Mouse (Mus musculus): ENCODE measurements around the gene Rapgef2. TPM values are rescaled to one million over a fixed set of nuclear protein-coding genes. Genes with fewer than 3 reads are reported as not detected.
"Not testable (repeated sequence)": the region's sequence is repeated elsewhere in the genome, so short reads cannot be mapped to it uniquely, and the experiment has no call there.

The Rapgef2 gene
- polyA plus RNA-seq, 1 experiment from 2014 or later = 9.2 TPM

DNA sequence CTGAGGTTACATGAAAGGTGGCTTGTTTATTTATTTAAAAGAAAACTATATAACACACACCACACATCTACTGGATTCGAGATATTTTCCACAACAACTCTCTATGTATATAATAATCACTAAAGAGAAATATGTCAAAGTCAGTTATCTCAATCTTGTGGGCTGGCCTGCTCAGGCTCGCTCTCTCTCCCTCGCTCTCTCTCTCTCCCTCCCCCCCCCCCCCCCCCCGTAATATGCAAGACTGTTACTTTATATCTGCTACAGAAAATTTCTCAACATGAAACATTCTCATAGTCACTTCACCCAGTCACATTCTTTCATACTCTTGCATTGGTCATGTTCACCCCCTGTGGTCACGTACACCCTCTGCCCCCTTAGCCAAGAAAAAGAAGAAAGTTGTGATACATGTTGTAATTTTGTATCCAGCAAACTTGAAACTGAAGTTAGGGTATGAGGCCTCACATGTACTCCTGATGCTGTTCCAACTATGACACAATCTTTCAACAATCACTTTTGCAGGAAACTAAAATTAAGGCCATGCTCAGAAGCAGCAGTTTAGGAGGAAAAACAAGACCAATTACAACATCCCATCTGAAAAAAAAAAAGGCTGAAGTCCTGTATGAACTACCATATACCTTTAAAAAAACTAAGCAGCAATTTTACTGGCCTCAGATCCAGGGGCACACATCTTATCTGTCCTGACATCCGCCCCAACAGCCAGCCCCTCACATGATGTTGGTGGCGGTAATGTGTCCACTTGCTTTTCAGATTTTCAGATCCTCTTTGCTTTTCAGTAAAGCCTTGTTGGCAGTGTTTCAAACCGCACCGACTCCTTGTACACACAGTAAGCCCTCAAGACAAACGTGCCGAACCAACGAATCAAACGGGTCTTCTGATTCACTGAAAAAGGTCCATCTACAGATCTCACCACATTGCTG, 52.6 kb downstream of the Rapgef2 start:
- Histone ChIP-seq H3K9ac (no peak overlapping the region), H3K4me2 (no peak overlapping the region), H3K4me1 (replicated peaks) (peaks cover 36% of the 10 kb centered on the region), H3K4me3 (no peak overlapping the region), H3K27me3 (replicated peaks) (no peaks in the 10 kb centered on the region), H3K9me3 (replicated peaks) (no peaks in the 10 kb centered on the region), H3K36me3 (no peaks in the 10 kb centered on the region), H3K27ac (ENCODE audit: poor library complexity, severe bottlenecking) (no peak overlapping the region)
- ATAC-seq (ENCODE audit: insufficient number of reproducible peaks, low FRiP score) = no peak
- 58% methylated on average over 13 of the region's 13 CpGs for WGBS

DNA sequence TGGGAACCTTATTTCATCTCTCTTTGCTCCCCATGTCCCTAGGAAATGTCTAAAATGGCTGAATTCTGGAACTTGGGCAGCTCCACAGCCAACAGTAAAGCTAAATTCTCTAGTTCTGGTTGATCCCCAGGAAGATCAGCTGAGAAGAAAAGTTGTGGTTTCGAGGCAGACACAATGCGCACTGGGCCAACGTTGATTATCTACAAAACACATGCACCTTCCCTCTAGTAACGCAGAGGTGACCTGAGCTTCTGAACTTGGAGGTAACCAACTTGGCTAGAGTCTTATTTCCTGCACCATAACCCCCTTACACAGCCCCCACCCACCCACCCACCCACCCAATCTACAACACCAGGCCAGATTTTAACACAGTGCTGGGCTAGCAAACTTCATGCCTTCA, 55.6 kb downstream of the Rapgef2 start:
- H3K9ac ChIP-seq = no peak overlapping the region
- 85% methylated on average over 4 of the region's 4 CpGs for WGBS
- ATAC-seq (ENCODE audit: insufficient number of reproducible peaks, low FRiP score) = no peak

DNA sequence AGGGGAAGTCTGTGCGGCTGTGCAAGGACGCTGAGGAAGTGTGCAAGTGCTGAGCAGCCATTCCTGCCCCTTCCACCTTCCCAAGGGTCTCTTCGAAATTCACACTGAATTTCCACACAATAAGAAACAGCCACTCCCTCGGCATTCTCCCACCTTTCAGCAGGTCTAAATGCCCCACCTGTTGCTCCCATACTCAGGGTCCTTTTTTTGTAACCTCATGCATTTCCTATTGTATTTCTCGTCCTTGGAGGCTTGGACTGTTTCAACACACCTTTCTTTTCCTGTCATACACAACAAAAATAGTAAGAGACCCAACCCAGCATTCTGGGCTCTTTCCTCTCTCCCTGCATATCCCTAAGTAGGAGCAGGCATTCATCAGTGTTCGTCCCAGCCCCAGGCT, 56.8 kb downstream of the Rapgef2 start:
- H3K27me3 ChIP-seq (replicated peaks) = no peaks in the 10 kb centered on the region
- H3K9me3 ChIP-seq (replicated peaks) = no peaks in the 10 kb centered on the region
- 71% methylated on average over 6 of the region's 6 CpGs for WGBS
- H3K36me3 ChIP-seq = no peaks in the 10 kb centered on the region
- H3K4me3 ChIP-seq = no peak overlapping the region
- no peak overlapping the region for H3K4me2 ChIP-seq
- no peak overlapping the region for H3K9ac ChIP-seq
- peaks cover 18% of the 10 kb centered on the region for H3K4me1 ChIP-seq (replicated peaks)
- no peak overlapping the region for H3K27ac ChIP-seq (ENCODE audit: poor library complexity, severe bottlenecking)
- no peak for ATAC-seq (ENCODE audit: insufficient number of reproducible peaks, low FRiP score)

More for the DNA sequence above, 55.6 kb downstream of the Rapgef2 start:
- Histone ChIP-seq H3K27ac (ENCODE audit: poor library complexity, severe bottlenecking) (no peak overlapping the region), H3K9me3 (replicated peaks) (no peaks in the 10 kb centered on the region), H3K4me1 (replicated peaks) (peaks cover 18% of the 10 kb centered on the region), H3K36me3 (no peaks in the 10 kb centered on the region), H3K27me3 (replicated peaks) (no peaks in the 10 kb centered on the region), H3K4me3 (no peak overlapping the region), H3K4me2 (no peak overlapping the region)

DNA sequence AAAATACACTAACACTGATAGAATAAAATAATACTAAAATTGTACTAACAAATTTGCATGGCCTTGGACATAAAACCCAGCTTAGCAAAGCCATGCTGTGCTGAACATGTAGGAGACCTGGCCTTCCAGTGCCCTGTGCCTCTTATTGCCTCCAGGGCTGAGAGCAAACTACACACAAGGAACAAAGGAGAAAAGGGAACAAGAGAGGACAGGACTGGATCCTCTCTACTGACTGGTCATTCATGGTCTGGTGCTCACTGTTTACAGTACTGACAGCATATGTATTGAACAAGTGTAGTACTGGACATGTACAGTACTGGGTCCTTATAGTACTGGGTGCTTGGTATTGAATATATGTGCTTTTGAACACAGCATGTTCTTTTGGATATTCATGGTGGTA, 58.0 kb downstream of the Rapgef2 start:
- no peak overlapping the region for H3K9ac ChIP-seq
- ATAC-seq (ENCODE audit: insufficient number of reproducible peaks, low FRiP score) = no peak
- no peak overlapping the region for H3K4me3 ChIP-seq
- H3K27me3 ChIP-seq (replicated peaks) = no peaks in the 10 kb centered on the region
- no peaks in the 10 kb centered on the region for H3K36me3 ChIP-seq
- no peak overlapping the region for H3K27ac ChIP-seq (ENCODE audit: poor library complexity, severe bottlenecking)
- H3K4me2 ChIP-seq = no peak overlapping the region
- H3K9me3 ChIP-seq (replicated peaks) = no peaks in the 10 kb centered on the region
- H3K4me1 ChIP-seq (replicated peaks) = peaks cover 13% of the 10 kb centered on the region

DNA sequence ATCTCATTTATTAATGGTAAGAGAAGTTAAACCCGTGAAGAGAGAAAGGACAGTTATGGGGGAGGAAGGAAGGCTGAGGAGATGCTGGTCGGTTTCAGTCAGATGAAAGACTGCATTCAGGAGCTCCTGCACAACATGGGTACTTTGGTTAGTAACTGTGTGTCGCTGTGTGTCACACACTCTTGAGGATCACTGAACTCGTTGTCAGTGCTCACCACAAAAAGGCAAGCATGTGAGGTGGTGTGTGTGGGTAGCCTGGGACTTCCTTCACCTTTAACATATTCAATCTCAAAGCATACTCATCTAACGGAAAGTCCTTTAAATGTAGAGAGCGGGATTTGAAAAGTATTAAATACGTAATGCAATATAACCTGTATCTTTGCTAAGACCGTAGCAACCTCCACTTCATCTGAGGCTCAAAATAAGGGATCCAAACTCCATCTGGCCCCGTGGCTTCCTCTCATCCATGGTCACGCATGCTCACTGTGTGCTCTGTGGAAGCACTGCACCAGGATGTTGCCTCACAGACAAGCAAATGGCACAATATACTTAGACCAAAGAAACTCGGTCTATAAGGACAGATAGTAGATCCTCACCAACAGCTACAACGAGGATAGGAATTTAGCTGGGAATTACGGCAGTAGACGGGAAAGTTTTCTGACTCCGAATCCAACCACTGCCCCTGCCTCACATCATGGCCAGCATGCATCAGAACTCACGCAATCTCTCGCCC, 58.8 kb downstream of the Rapgef2 start:
- no peak overlapping the region for H3K4me3 ChIP-seq
- H3K4me2 ChIP-seq = no peak overlapping the region
- H3K36me3 ChIP-seq = no peaks in the 10 kb centered on the region
- no peak overlapping the region for H3K9ac ChIP-seq
- WGBS = 79% methylated on average over 17 of the region's 17 CpGs
- H3K4me1 ChIP-seq (replicated peaks) = peaks cover 14% of the 10 kb centered on the region
- no peak for ATAC-seq (ENCODE audit: insufficient number of reproducible peaks, low FRiP score)
- no peaks in the 10 kb centered on the region for H3K9me3 ChIP-seq (replicated peaks)
- no peak overlapping the region for H3K27ac ChIP-seq (ENCODE audit: poor library complexity, severe bottlenecking)
- H3K27me3 ChIP-seq (replicated peaks) = no peaks in the 10 kb centered on the region

DNA sequence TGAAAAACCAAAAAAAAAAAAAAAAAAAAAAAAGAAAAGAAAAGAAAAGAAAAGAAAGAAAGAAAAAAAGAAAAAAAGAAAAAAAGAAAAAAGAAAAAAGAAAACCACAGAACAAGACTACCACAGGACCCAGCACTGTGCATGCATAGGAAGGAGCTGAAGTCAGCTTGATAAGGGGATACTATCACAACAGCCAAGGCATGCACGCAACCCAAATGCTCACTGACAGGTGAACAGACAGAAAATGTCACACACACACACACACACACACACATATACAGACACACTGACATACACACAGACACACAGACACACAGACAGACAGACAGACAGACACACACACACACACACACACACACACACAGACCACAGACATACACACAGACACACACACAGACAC, 59.5 kb downstream of the Rapgef2 start:
- WGBS = 50% methylated on average over 1 of the region's 1 CpGs
- not testable (repeated sequence) for H3K4me2 ChIP-seq; H3K27me3 ChIP-seq (replicated peaks); ATAC-seq (ENCODE audit: insufficient number of reproducible peaks, low FRiP score); H3K4me3 ChIP-seq; H3K9me3 ChIP-seq (replicated peaks); H3K36me3 ChIP-seq; H3K9ac ChIP-seq; H3K27ac ChIP-seq (ENCODE audit: poor library complexity, severe bottlenecking)
- H3K4me1 ChIP-seq (replicated peaks) = peaks cover 18% of the 10 kb centered on the region

DNA sequence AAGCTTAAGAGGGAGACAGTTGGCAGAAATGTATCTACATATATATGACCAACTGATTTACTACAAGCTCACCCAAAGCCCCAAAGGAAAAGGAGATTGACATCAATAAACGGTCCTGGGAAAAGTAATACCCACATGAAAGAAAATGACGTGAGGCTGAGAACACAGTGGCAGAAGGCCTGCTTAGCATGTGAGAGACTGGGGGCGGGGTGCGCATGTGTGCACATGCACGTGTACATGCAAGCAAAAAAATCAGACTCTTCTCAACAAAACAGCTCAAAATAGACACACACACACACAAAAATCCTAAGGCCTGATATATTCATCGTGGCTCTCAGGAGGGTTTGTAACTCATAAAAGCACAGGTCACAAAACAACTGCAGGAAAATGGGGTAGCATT, 60.4 kb downstream of the Rapgef2 start:
- Histone ChIP-seq H3K9ac (no peak overlapping the region), H3K4me1 (replicated peaks) (peaks cover 20% of the 10 kb centered on the region), H3K27ac (ENCODE audit: poor library complexity, severe bottlenecking) (no peak overlapping the region), H3K4me2 (no peak overlapping the region), H3K9me3 (replicated peaks) (no peaks in the 10 kb centered on the region), H3K27me3 (replicated peaks) (no peaks in the 10 kb centered on the region), H3K4me3 (no peak overlapping the region), H3K36me3 (no peaks in the 10 kb centered on the region)
- ATAC-seq (ENCODE audit: insufficient number of reproducible peaks, low FRiP score) = no peak
- WGBS = 80% methylated on average over 6 of the region's 6 CpGs

DNA sequence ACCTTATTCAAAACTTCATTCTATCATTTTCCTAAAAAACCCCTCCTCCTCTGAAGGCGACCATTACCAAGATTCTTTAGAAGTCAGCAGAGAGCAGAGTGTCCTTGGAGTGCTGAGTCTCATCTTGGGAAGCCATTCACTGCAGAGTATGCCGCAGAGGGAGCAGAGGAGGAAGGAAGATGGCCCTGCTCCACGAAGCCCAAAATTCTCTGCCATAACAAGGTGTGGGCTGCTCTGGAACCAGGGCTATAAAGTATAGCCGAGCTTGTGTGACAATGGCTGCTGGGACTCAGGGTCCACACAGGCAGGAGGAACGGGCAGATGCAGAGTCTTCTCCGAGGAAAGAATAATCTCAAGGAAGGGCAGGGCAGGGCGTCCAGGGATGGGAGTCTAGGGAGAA, 62.0 kb downstream of the Rapgef2 start:
- H3K4me2 ChIP-seq = no peak overlapping the region
- no peak overlapping the region for H3K4me3 ChIP-seq
- no peak overlapping the region for H3K27ac ChIP-seq (ENCODE audit: poor library complexity, severe bottlenecking)
- no peak for ATAC-seq (ENCODE audit: insufficient number of reproducible peaks, low FRiP score)
- WGBS = 77% methylated on average over 7 of the region's 7 CpGs
- H3K4me1 ChIP-seq (replicated peaks) = peaks cover 19% of the 10 kb centered on the region
- no peaks in the 10 kb centered on the region for H3K9me3 ChIP-seq (replicated peaks)
- H3K9ac ChIP-seq = no peak overlapping the region
- H3K36me3 ChIP-seq = no peaks in the 10 kb centered on the region
- H3K27me3 ChIP-seq (replicated peaks) = no peaks in the 10 kb centered on the region

DNA sequence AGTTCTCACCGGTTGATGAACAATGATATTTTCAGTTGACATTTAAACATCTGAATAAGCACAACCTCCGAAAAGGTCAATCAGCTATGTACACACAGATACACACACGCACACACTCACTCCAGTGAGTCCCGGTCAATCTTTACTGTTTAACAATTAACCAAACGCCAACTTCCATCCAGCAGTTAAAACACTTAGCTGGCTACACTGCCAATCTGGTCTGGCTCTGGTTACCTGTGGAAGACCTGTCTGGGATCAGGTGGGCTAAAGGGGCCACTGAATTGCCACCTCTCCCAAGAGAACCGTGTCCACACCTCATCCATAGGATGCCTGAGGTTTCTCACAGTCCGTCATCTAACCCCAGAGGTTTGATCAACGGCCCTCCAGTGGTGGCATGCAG, 63.0 kb downstream of the Rapgef2 start:
- Histone ChIP-seq H3K27ac (ENCODE audit: poor library complexity, severe bottlenecking) (no peak overlapping the region), H3K9ac (no peak overlapping the region), H3K4me3 (no peak overlapping the region), H3K9me3 (replicated peaks) (no peaks in the 10 kb centered on the region), H3K4me1 (replicated peaks) (peaks cover 27% of the 10 kb centered on the region), H3K4me2 (no peak overlapping the region), H3K36me3 (no peaks in the 10 kb centered on the region), H3K27me3 (replicated peaks) (no peaks in the 10 kb centered on the region)
- WGBS = 66% methylated on average over 8 of the region's 8 CpGs
- ATAC-seq (ENCODE audit: insufficient number of reproducible peaks, low FRiP score) = no peak

DNA sequence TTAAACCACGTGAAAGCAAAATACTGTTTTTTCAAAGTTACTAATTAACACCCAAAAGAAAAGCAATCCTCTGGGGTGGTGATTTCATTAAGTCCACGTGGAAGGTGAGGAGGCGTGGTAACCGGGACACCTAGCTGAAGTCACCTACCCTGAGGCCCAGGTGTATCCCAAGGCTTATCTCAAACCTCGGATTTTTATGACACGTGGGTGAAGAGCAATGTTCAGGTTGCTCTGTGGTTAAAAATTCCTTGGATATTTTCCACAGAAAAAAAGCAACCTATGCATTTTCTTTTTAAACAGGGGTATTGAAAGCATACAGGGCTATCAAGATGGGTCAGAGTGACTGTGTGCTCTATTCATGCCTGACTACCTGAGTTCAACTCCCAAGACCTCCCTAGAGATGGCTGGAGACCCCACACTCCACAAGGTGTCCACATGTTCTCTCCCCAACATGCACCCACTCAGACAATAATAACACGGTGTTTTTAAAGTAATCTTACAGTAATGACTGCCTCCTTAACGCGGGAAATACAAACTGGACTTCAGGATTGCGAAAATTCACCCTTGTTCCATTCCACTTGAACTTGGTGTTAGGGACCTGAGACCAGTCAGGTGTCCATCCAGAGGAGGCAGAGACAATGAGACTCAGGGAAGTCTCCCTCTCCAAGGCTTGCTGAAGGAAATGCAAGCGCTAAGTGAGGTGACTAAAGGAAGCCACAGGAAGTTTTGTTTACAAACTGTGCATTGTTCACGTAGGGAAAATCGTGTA, 63.9 kb downstream of the Rapgef2 start:
- H3K9me3 ChIP-seq (replicated peaks) = no peaks in the 10 kb centered on the region
- H3K36me3 ChIP-seq = no peaks in the 10 kb centered on the region
- H3K9ac ChIP-seq = no peak overlapping the region
- WGBS = 56% methylated on average over 13 of the region's 13 CpGs
- peaks cover 27% of the 10 kb centered on the region for H3K4me1 ChIP-seq (replicated peaks)
- no peaks in the 10 kb centered on the region for H3K27me3 ChIP-seq (replicated peaks)
- no peak overlapping the region for H3K27ac ChIP-seq (ENCODE audit: poor library complexity, severe bottlenecking)
- H3K4me2 ChIP-seq = no peak overlapping the region
- no peak overlapping the region for H3K4me3 ChIP-seq
- no peak for ATAC-seq (ENCODE audit: insufficient number of reproducible peaks, low FRiP score)

Measured in heart, embryonic 12.5 days (tissue).